ENCODE assay signal across 24 mouse cellular contexts in genomic region chr7:72051759-72052158, GRCm38 (mm10).
DNase-seq lines count a peak whose midpoint lies in the region; ATAC-seq and TF ChIP-seq lines count a peak whose summit lies in the region.
"Had no signal": no experiment of that assay in that cellular context is flagged by ENCODE, and none has a peak within 500 bp of the region (broad histone marks: within the 10 kb centered on the region; RNA-seq: fewer than 3 reads in every experiment).

No protein-coding gene starts in this region.

- H3K27me3 ChIP-seq in forebrain, embryonic 13.5 days = no peaks in the 10 kb centered on the region
- H3K27me3 ChIP-seq in forebrain, embryonic 11.5 days (ENCODE audit: control insufficient read depth, insufficient read depth, low read length) = no peaks in the 10 kb centered on the region
- no peaks in the 10 kb centered on the region for H3K27me3 ChIP-seq in forebrain, postnatal 0 days (ENCODE audit: insufficient read depth, low read length)
- H3K27me3 ChIP-seq in lung, postnatal 0 days (replicated peaks; ENCODE audit: insufficient read depth, low read length) = no peaks in the 10 kb centered on the region
- H3K27me3 ChIP-seq: embryonic facial prominence, embryonic 13.5 days; hindbrain, embryonic 12.5 days; hindbrain, embryonic 15.5 days had no signal

- peak; percentile 65; the same call in 1 of the 2 replicates for ATAC-seq in forebrain, embryonic 13.5 days
- no peak for ATAC-seq in forebrain, embryonic 11.5 days (replicated peaks; ENCODE audit: low FRiP score)
- ATAC-seq in frontal cortex, adult (ENCODE audit: low TSS enrichment) = peak; percentile 79
- ATAC-seq in forebrain, postnatal 0 days = peak; percentile 74
- ATAC-seq in lung, postnatal 0 days = no peak
- ATAC-seq: activated CD4-positive, CD25-positive, alpha-beta regulatory T cell, adult 4 months; intestine, postnatal 0 days had no signal

- no peaks in the 10 kb centered on the region for H3K4me1 ChIP-seq in forebrain, embryonic 13.5 days
- no peaks in the 10 kb centered on the region for H3K4me1 ChIP-seq in forebrain, embryonic 11.5 days (replicated peaks; ENCODE audit: control insufficient read depth, insufficient read depth, low read length)
- no peaks in the 10 kb centered on the region for H3K4me1 ChIP-seq in forebrain, postnatal 0 days (ENCODE audit: insufficient read depth)
- H3K4me1 ChIP-seq in lung, postnatal 0 days (ENCODE audit: insufficient read depth, low read depth, low read length) = no peaks in the 10 kb centered on the region
- H3K4me1 ChIP-seq: embryonic facial prominence, embryonic 10.5 days; embryonic facial prominence, embryonic 13.5 days; hindbrain, embryonic 12.5 days; hindbrain, embryonic 15.5 days had no signal

- DNase-seq in forebrain, embryonic 11.5 days (ENCODE audit: low spot score) = no peak
- no peak for DNase-seq in frontal cortex, postnatal 14 days (ENCODE audit: low spot score in 2 of 2)
- peak; percentile 44 for DNase-seq in forebrain, postnatal 0 days
- DNase-seq in lung, postnatal 0 days (ENCODE audit: low spot score) = no peak
- DNase-seq: adrenal gland, adult 8-10 months; adrenal gland, postnatal 25 days; cerebellum, adult 11-12 months; cerebellum, adult 8-10 months; cerebellum, postnatal 10 days; cerebellum, postnatal 36 days; embryo, embryonic 11 days; gastrocnemius, adult 2 months; gastrocnemius, postnatal 14 days; heart, adult 11 months; kidney, adult 2 months had no signal

- no peak for TF ChIP-seq EP300 in lung, postnatal 0 days (IDR thresholded peaks at IDR 0.05)

- no peak overlapping the region for H3K9ac ChIP-seq in forebrain, embryonic 13.5 days
- H3K9ac ChIP-seq in forebrain, embryonic 11.5 days (ENCODE audit: low read length) = no peak overlapping the region
- no peak overlapping the region for H3K9ac ChIP-seq in forebrain, postnatal 0 days
- H3K9ac ChIP-seq in lung, postnatal 0 days (replicated peaks; ENCODE audit: low read depth) = no peak overlapping the region
- H3K9ac ChIP-seq: embryonic facial prominence, embryonic 13.5 days; hindbrain, embryonic 12.5 days; hindbrain, embryonic 15.5 days had no signal

- no peak overlapping the region for H3K4me3 ChIP-seq in forebrain, embryonic 13.5 days
- H3K4me3 ChIP-seq in forebrain, embryonic 11.5 days (ENCODE audit: low read depth, low read length) = no peak overlapping the region
- H3K4me3 ChIP-seq in forebrain, postnatal 0 days (ENCODE audit: low read depth, low read length) = no peak overlapping the region
- H3K4me3 ChIP-seq in lung, postnatal 0 days (ENCODE audit: low read depth, low read length) = no peak overlapping the region
- H3K4me3 ChIP-seq: embryonic facial prominence, embryonic 10.5 days; embryonic facial prominence, embryonic 13.5 days; gastrocnemius, adult 2 months; hindbrain, embryonic 12.5 days; hindbrain, embryonic 15.5 days had no signal

- no peaks in the 10 kb centered on the region for H3K36me3 ChIP-seq in forebrain, embryonic 13.5 days (ENCODE audit: poor library complexity, severe bottlenecking)
- H3K36me3 ChIP-seq in forebrain, embryonic 11.5 days (ENCODE audit: control insufficient read depth, insufficient read depth, low read length) = no peaks in the 10 kb centered on the region
- H3K36me3 ChIP-seq in forebrain, postnatal 0 days (ENCODE audit: insufficient read depth) = no peaks in the 10 kb centered on the region
- H3K36me3 ChIP-seq in lung, postnatal 0 days (ENCODE audit: insufficient read depth, low read length) = no peaks in the 10 kb centered on the region
- H3K36me3 ChIP-seq: embryonic facial prominence, embryonic 10.5 days; embryonic facial prominence, embryonic 13.5 days; hindbrain, embryonic 12.5 days; hindbrain, embryonic 15.5 days had no signal

- 72% methylated on average over 2 of the region's 2 CpGs for WGBS in forebrain, embryonic 13.5 days
- WGBS in forebrain, embryonic 11.5 days = 82% methylated on average over 2 of the region's 2 CpGs
- 38% methylated on average over 2 of the region's 2 CpGs for WGBS in forebrain, postnatal 0 days
- WGBS in lung, postnatal 0 days = 59% methylated on average over 2 of the region's 2 CpGs

- no peak for TF ChIP-seq CTCF in forebrain, postnatal 0 days (IDR thresholded peaks at IDR 0.05; ENCODE audit: low read depth)
- TF ChIP-seq CTCF in lung, postnatal 0 days (IDR thresholded peaks at IDR 0.05) = no peak

- H3K27ac ChIP-seq in forebrain, embryonic 13.5 days = no peak overlapping the region
- H3K27ac ChIP-seq in forebrain, embryonic 11.5 days (ENCODE audit: low read depth, low read length) = no peak overlapping the region
- H3K27ac ChIP-seq in forebrain, postnatal 0 days (ENCODE audit: low read depth, low read length) = no peak overlapping the region
- no peak overlapping the region for H3K27ac ChIP-seq in lung, postnatal 0 days (ENCODE audit: low read length)
- H3K27ac ChIP-seq: embryonic facial prominence, embryonic 10.5 days; embryonic facial prominence, embryonic 13.5 days; gastrocnemius, adult 2 months; hindbrain, embryonic 12.5 days; hindbrain, embryonic 15.5 days had no signal

- no peaks in the 10 kb centered on the region for H3K9me3 ChIP-seq in forebrain, embryonic 13.5 days (replicated peaks)
- H3K9me3 ChIP-seq in forebrain, embryonic 11.5 days (ENCODE audit: control insufficient read depth, low read length) = no peaks in the 10 kb centered on the region
- no peaks in the 10 kb centered on the region for H3K9me3 ChIP-seq in forebrain, postnatal 0 days (ENCODE audit: low read length)
- H3K9me3 ChIP-seq in lung, postnatal 0 days (ENCODE audit: low read length) = no peaks in the 10 kb centered on the region
- H3K9me3 ChIP-seq: embryonic facial prominence, embryonic 10.5 days; embryonic facial prominence, embryonic 13.5 days; hindbrain, embryonic 12.5 days; hindbrain, embryonic 15.5 days had no signal

- H3K4me2 ChIP-seq in forebrain, embryonic 13.5 days = no peak overlapping the region
- H3K4me2 ChIP-seq in forebrain, embryonic 11.5 days (ENCODE audit: low read depth, low read length, severe bottlenecking) = no peak overlapping the region
- H3K4me2 ChIP-seq in forebrain, postnatal 0 days (ENCODE audit: low read depth) = no peak overlapping the region
- H3K4me2 ChIP-seq in lung, postnatal 0 days (replicated peaks; ENCODE audit: low read depth, low read length) = no peak overlapping the region
- H3K4me2 ChIP-seq: embryonic facial prominence, embryonic 13.5 days; heart, embryonic 11.5 days; hindbrain, embryonic 12.5 days; hindbrain, embryonic 15.5 days had no signal

Comparison
In these comparisons a context has a peak if more than half of its experiments do, and no peak if none do; other contexts are left out.
1. ATAC-seq: peak in forebrain, embryonic 13.5 days (single experiment), frontal cortex, adult (single experiment) and forebrain, postnatal 0 days (single experiment); none in forebrain, embryonic 11.5 days (single experiment) and lung, postnatal 0 days (single experiment).